ENCODE assay signal across 31 mouse cellular contexts in the genomic region with DNA sequence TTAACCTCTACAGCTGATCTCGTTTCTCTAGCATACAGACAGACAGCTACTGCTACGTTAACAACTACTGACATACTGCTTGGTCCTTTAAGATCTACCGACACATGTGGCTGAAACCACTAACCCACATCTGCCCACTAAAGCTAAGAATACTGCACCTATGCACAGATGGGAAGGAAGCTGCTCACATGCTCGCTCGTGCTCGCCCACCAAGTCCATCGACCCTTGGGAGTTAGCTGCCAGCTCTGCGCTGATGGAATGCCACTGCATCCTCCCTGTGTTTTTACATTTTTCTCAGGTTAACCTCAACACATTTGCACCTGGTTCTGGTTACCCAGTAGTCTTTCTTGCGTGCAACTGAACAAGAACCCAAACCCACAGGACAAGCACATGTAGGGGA. TPM values are rescaled to one million over a fixed set of nuclear protein-coding genes. Genes with fewer than 3 reads are reported as not detected.
"Had no signal": no experiment of that assay in that cellular context is flagged by ENCODE, and none has a peak within 500 bp of the region (broad histone marks: within the 10 kb centered on the region; RNA-seq: fewer than 3 reads in every experiment).

No protein-coding gene starts in this region.

- H3K9me3 ChIP-seq: heart, embryonic 13.5 days; heart, embryonic 15.5 days; hindbrain, embryonic 13.5 days; hindbrain, embryonic 15.5 days; kidney, embryonic 15.5 days; limb, embryonic 13.5 days; limb, embryonic 15.5 days; liver, embryonic 12.5 days had no signal

- DNase-seq: gastrocnemius, postnatal 14 days; gastrocnemius, postnatal 36 days; heart, adult 11 months; heart, adult 2 months; heart, postnatal 14 days; heart, postnatal 36 days; kidney, adult 11 months; kidney, adult 2 months; kidney, adult 9 months; kidney, postnatal 14 days; kidney, postnatal 36 days; left cerebral cortex, postnatal 4 days had no signal

- H3K4me2 ChIP-seq: heart, embryonic 11.5 days; heart, embryonic 13.5 days; heart, embryonic 15.5 days; hindbrain, embryonic 13.5 days; hindbrain, embryonic 15.5 days; kidney, embryonic 15.5 days; limb, embryonic 13.5 days; limb, embryonic 15.5 days; liver, embryonic 12.5 days had no signal

- H3K9ac ChIP-seq: heart, embryonic 13.5 days; heart, embryonic 15.5 days; hindbrain, embryonic 13.5 days; hindbrain, embryonic 15.5 days; kidney, embryonic 15.5 days; limb, embryonic 13.5 days; limb, embryonic 15.5 days; liver, embryonic 12.5 days; liver, embryonic 14.5 days had no signal

- H3K27me3 ChIP-seq: heart, embryonic 13.5 days; heart, embryonic 15.5 days; hindbrain, embryonic 13.5 days; hindbrain, embryonic 15.5 days; kidney, embryonic 15.5 days; limb, embryonic 13.5 days; limb, embryonic 15.5 days; liver, embryonic 12.5 days had no signal

- H3K4me3 ChIP-seq: heart, adult 2 months; heart, embryonic 13.5 days; heart, embryonic 15.5 days; hindbrain, embryonic 13.5 days; hindbrain, embryonic 15.5 days; kidney, embryonic 15.5 days; layer of hippocampus, adult 2 months; left cerebral cortex, adult 2 months; limb, embryonic 13.5 days; limb, embryonic 15.5 days; liver, embryonic 12.5 days had no signal

- H3K4me1 ChIP-seq: heart, embryonic 13.5 days; heart, embryonic 15.5 days; hindbrain, embryonic 13.5 days; kidney, embryonic 15.5 days; limb, embryonic 13.5 days; limb, embryonic 15.5 days; liver, embryonic 12.5 days had no signal

- H3K27ac ChIP-seq: heart, adult 2 months; heart, embryonic 13.5 days; heart, embryonic 15.5 days; hindbrain, embryonic 13.5 days; hindbrain, embryonic 15.5 days; hindbrain, postnatal 0 days; kidney, embryonic 15.5 days; kidney, postnatal 0 days; layer of hippocampus, adult 2 months; left cerebral cortex, adult 2 months; limb, embryonic 13.5 days; limb, embryonic 15.5 days; liver, embryonic 12.5 days; liver, embryonic 14.5 days had no signal

- ATAC-seq: hindbrain, postnatal 0 days; intestine, embryonic 16.5 days; liver, embryonic 12.5 days had no signal

RNA-seq across cellular contexts. Expression of gene Rab19, which starts 17.4 kb away (rescaled TPM):
- total RNA-seq: gastrocnemius, adult 18-20 months; gastrocnemius, postnatal 14 days; gastrocnemius, postnatal 36 days; layer of hippocampus, adult 2 months; layer of hippocampus, postnatal 10 days; layer of hippocampus, postnatal 25 days; left cerebral cortex, adult 2 months; left cerebral cortex, postnatal 25 days; left cerebral cortex, postnatal 4 days had no signal
